Mouse (Mus musculus) heart, embryonic 14.5 days (tissue): ENCODE data around the gene Tctn3. TPM values are rescaled to one million over a fixed set of nuclear protein-coding genes. Genes with fewer than 3 reads are reported as not detected.

Experiments
- ATAC-seq: fragments of 200-750 bp; cut with Nextera tagmentation; 2 replicates; pipeline ENCODE4 v1.8.0; 2017; ENCODE audit warnings: low read depth, moderate TSS enrichment; ENCODE audit not compliant: insufficient number of reproducible peaks, insufficient read depth, low FRiP score
- H3K27ac ChIP-seq, 2 experiments: fragments of 200-500 bp in 1 of 2; fragments of 300-500 bp in 1 of 2; sonication (generic) in 1 of 2; replicated peaks in 1 of 2; 2 replicates each; pipeline ENCODE4 v1.5.1; 2012 to 2014; ENCODE audit warnings: low read depth in 2 of 2, low read length in 2 of 2, control low read depth in 1 of 2, mild to moderate bottlenecking in 1 of 2, mixed read lengths in 1 of 2; ENCODE audit not compliant: control insufficient read depth in 1 of 2, insufficient read depth in 1 of 2
- H3K27me3 ChIP-seq: fragments of 300-500 bp; sonication (generic); 2 replicates; pipeline ENCODE4 v1.6.1; 2014; ENCODE audit warnings: mild to moderate bottlenecking, low read length, control low read depth; ENCODE audit not compliant: control insufficient read depth, insufficient read depth
- H3K36me3 ChIP-seq: fragments of 300-500 bp; sonication (generic); 2 replicates; pipeline ENCODE4 v1.6.1; 2014; ENCODE audit warnings: mild to moderate bottlenecking, control low read depth, low read length, mixed read lengths; ENCODE audit not compliant: control insufficient read depth, insufficient read depth
- H3K4me1 ChIP-seq, 2 experiments: fragments of 200-500 bp in 1 of 2; fragments of 300-500 bp in 1 of 2; sonication (generic) in 1 of 2; 2 replicates each; pipeline ENCODE4 v1.6.1; 2012 to 2014; ENCODE audit warnings: low read length in 2 of 2, control low read depth in 1 of 2, mixed read lengths in 1 of 2; ENCODE audit not compliant: control insufficient read depth in 2 of 2, insufficient read depth in 2 of 2
- H3K4me2 ChIP-seq: fragments of 300-500 bp; sonication (generic); 2 replicates; pipeline ENCODE4 v1.6.1; 2014; ENCODE audit warnings: mild to moderate bottlenecking, low read length
- H3K4me3 ChIP-seq, 2 experiments: fragments of 200-500 bp in 1 of 2; fragments of 300-500 bp in 1 of 2; sonication (generic) in 1 of 2; 2 replicates each; pipeline ENCODE4 v1.5.1; 2012 to 2014; ENCODE audit warnings: low read length in 2 of 2, mild to moderate bottlenecking in 2 of 2, control low read depth in 1 of 2, low read depth in 1 of 2, moderate library complexity in 1 of 2; ENCODE audit not compliant: control insufficient read depth in 1 of 2, insufficient read depth in 1 of 2
- H3K9ac ChIP-seq: fragments of 300-500 bp; sonication (generic); 2 replicates; pipeline ENCODE4 v1.6.1; 2014; ENCODE audit warnings: mild to moderate bottlenecking, low read length
- H3K9me3 ChIP-seq: fragments of 300-500 bp; sonication (generic); 2 replicates; pipeline ENCODE4 v1.6.1; 2016; ENCODE audit warnings: low read length, control low read depth; ENCODE audit not compliant: control insufficient read depth
- WGBS: fragments of 180-500 bp; shearing (Covaris S2); extraction: QIAGEN DNeasy Blood & Tissue Kit; methylation state at CpG from one replicate; pipeline ENCODE4 v1.1.7; 2014; 5-methylcytosine and 5-hydroxymethylcytosine counted together
- polyA plus RNA-seq: library from polyadenylated mRNA; unstranded; fragments of >200 nt; fragmentation: Nextera tagmentation; extraction: Ambion mirVana; gene quantifications from 2 replicates; pipeline ENCODE4 v1.2.1, GENCODE M21; 2014

Gene Tctn3
- polyA plus RNA-seq, 1 experiment from 2014 or later = 10.3 TPM

GRCm38 (mm10) chr19:40650090-40650489 lies 38.1 kb upstream of the Tctn3 start:
- Histone ChIP-seq H3K4me3 (no peak overlapping the region), H3K27me3 (no peaks in the 10 kb centered on the region), H3K36me3 (no peaks in the 10 kb centered on the region), H3K4me1 (peaks cover 12 to 16% of the 10 kb centered on the region in 2 experiments), H3K27ac (peak overlapping the region; percentile 22 to 29; a peak in 3 of 4 replicates), H3K9me3 (no peaks in the 10 kb centered on the region), H3K4me2 (no peak overlapping the region), H3K9ac (no peak overlapping the region)
- no peak for ATAC-seq
- 34% methylated on average over 5 of the region's 5 CpGs for WGBS

- no peak overlapping the region for H3K4me2 ChIP-seq
- no peaks in the 10 kb centered on the region for H3K36me3 ChIP-seq
- ATAC-seq = peak; percentile 62; the same call in 1 of the 2 replicates
- peak overlapping the region; percentile 41 to 48 for H3K27ac ChIP-seq
- no peaks in the 10 kb centered on the region for H3K9me3 ChIP-seq
- H3K4me3 ChIP-seq = no peak overlapping the region
- 57% methylated on average over 9 of the region's 9 CpGs for WGBS
- H3K27me3 ChIP-seq = no peaks in the 10 kb centered on the region
- H3K4me1 ChIP-seq = peaks cover 12 to 16% of the 10 kb centered on the region in 2 experiments
- no peak overlapping the region for H3K9ac ChIP-seq
These were observed 35.5 kb upstream of the Tctn3 start for GRCm38 (mm10) chr19:40647319-40648158.

GRCm38 (mm10) chr19:40646379-40646778 lies 34.3 kb upstream of the Tctn3 start:
- H3K27me3 ChIP-seq = no peaks in the 10 kb centered on the region
- no peaks in the 10 kb centered on the region for H3K36me3 ChIP-seq
- WGBS = 55% methylated on average over 6 of the region's 6 CpGs
- H3K27ac ChIP-seq = no peak overlapping the region
- H3K4me2 ChIP-seq = no peak overlapping the region
- no peaks in the 10 kb centered on the region for H3K9me3 ChIP-seq
- H3K4me1 ChIP-seq = peaks cover 12 to 16% of the 10 kb centered on the region in 2 experiments
- no peak overlapping the region for H3K4me3 ChIP-seq
- ATAC-seq = no peak
- no peak overlapping the region for H3K9ac ChIP-seq

- ATAC-seq = no peak
- no peaks in the 10 kb centered on the region for H3K9me3 ChIP-seq
- H3K4me2 ChIP-seq = no peak overlapping the region
- peaks cover 2 to 5% of the 10 kb centered on the region in 2 experiments; a peak in 3 of 4 replicates for H3K4me1 ChIP-seq
- WGBS = 88% methylated on average over 1 of the region's 1 CpGs
- H3K9ac ChIP-seq = no peak overlapping the region
- H3K36me3 ChIP-seq = no peaks in the 10 kb centered on the region
- no peaks in the 10 kb centered on the region for H3K27me3 ChIP-seq
- H3K4me3 ChIP-seq = no peak overlapping the region
- no peak overlapping the region for H3K27ac ChIP-seq
These were observed 31.8 kb upstream of the Tctn3 start for GRCm38 (mm10) chr19:40643846-40644245.

- Histone ChIP-seq H3K27me3 (no peaks in the 10 kb centered on the region), H3K9ac (no peak overlapping the region), H3K27ac (no peak overlapping the region), H3K9me3 (no peaks in the 10 kb centered on the region), H3K4me2 (no peak overlapping the region), H3K36me3 (no peaks in the 10 kb centered on the region), H3K4me1 (no peaks in the 10 kb centered on the region), H3K4me3 (no peak overlapping the region)
- ATAC-seq = no peak
- 72% methylated on average over 2 of the region's 2 CpGs for WGBS
These were observed 28.8 kb upstream of the Tctn3 start for GRCm38 (mm10) chr19:40640799-40641198.

GRCm38 (mm10) chr19:40639729-40640304 lies 27.8 kb upstream of the Tctn3 start:
- Histone ChIP-seq H3K4me1 (no peaks in the 10 kb centered on the region), H3K9me3 (no peaks in the 10 kb centered on the region), H3K27me3 (no peaks in the 10 kb centered on the region), H3K9ac (no peak overlapping the region), H3K4me2 (no peak overlapping the region), H3K36me3 (no peaks in the 10 kb centered on the region), H3K27ac (no peak overlapping the region), H3K4me3 (no peak overlapping the region)
- 76% methylated on average over 11 of the region's 11 CpGs for WGBS
- ATAC-seq = no peak

- Histone ChIP-seq H3K9me3 (no peaks in the 10 kb centered on the region), H3K27me3 (no peaks in the 10 kb centered on the region), H3K36me3 (no peaks in the 10 kb centered on the region), H3K4me1 (no peaks in the 10 kb centered on the region), H3K4me3 (no peak overlapping the region), H3K27ac (no peak overlapping the region), H3K9ac (no peak overlapping the region), H3K4me2 (no peak overlapping the region)
- WGBS = 82% methylated on average over 5 of the region's 5 CpGs
- ATAC-seq = no peak
These were observed 26.5 kb upstream of the Tctn3 start for GRCm38 (mm10) chr19:40638582-40638981.
